Mouse (Mus musculus) intestine, postnatal 0 days (tissue): Measurements from ENCODE around the gene Epha2. TPM values are rescaled to one million over a fixed set of nuclear protein-coding genes. Genes with fewer than 3 reads are reported as not detected.

Source experiments
- ATAC-seq: fragments of 200-750 bp; cut with Nextera tagmentation; 2 replicates; pipeline ENCODE4 v1.8.0; 2017; ENCODE audit warnings: mild to moderate bottlenecking, moderate TSS enrichment, moderate library complexity
- H3K27ac ChIP-seq: fragments of 300-500 bp; sonication (generic); 2 replicates; pipeline ENCODE4 v1.5.1; 2014; ENCODE audit warnings: mild to moderate bottlenecking, low read depth, low read length, moderate library complexity
- H3K27me3 ChIP-seq: fragments of 300-500 bp; sonication (generic); replicated peaks from 2 replicates; pipeline ENCODE4 v1.6.1; 2014; ENCODE audit warnings: low read length, mixed read lengths; ENCODE audit not compliant: control insufficient read depth, insufficient read depth
- H3K36me3 ChIP-seq: fragments of 300-500 bp; sonication (generic); 2 replicates; pipeline ENCODE4 v1.6.1; 2014; ENCODE audit warnings: mild to moderate bottlenecking, moderate library complexity; ENCODE audit not compliant: control insufficient read depth, insufficient read depth
- H3K4me1 ChIP-seq: fragments of 300-500 bp; sonication (generic); replicated peaks from 2 replicates; pipeline ENCODE4 v1.6.1; 2014; ENCODE audit warnings: antibody characterized with exemption, low read length, mixed read lengths; ENCODE audit not compliant: control insufficient read depth, insufficient read depth
- H3K4me2 ChIP-seq: fragments of 300-500 bp; sonication (generic); replicated peaks from 2 replicates; pipeline ENCODE4 v1.6.1; 2014; ENCODE audit warnings: low read depth, mild to moderate bottlenecking, moderate library complexity
- H3K4me3 ChIP-seq: fragments of 300-500 bp; sonication (generic); 2 replicates; pipeline ENCODE4 v1.5.1; 2014; ENCODE audit warnings: low read depth, low read length
- H3K9ac ChIP-seq: fragments of 300-500 bp; sonication (generic); 2 replicates; pipeline ENCODE4 v1.6.1; 2014; ENCODE audit warnings: mild to moderate bottlenecking, low read depth, low read length
- H3K9me3 ChIP-seq: fragments of 300-500 bp; sonication (generic); 2 replicates; pipeline ENCODE4 v1.6.1; 2016; ENCODE audit warnings: mixed run types; ENCODE audit not compliant: control insufficient read depth
- CTCF ChIP-seq: sonication (generic); IDR thresholded peaks from 2 replicates; pipeline ENCODE4 v1.5.1; 2016; ENCODE audit warnings: low read depth, mild to moderate bottlenecking, control low read depth, antibody characterized with exemption, moderate library complexity
- WGBS: fragments of 180-500 bp; shearing (Covaris S2); extraction: QIAGEN DNeasy Blood & Tissue Kit; methylation state at CpG from one replicate; pipeline ENCODE4 v1.1.7; 2014; 5-methylcytosine and 5-hydroxymethylcytosine counted together
- polyA plus RNA-seq: library from polyadenylated mRNA; unstranded; fragments of >200 nt; fragmentation: Nextera tagmentation; extraction: Ambion mirVana; gene quantifications from 2 replicates; pipeline ENCODE4 v1.2.1, GENCODE M21; 2015

The Epha2 gene
- polyA plus RNA-seq, 1 experiment from 2014 or later: 5.6 TPM

- ATAC-seq: peak; percentile 46
- H3K36me3 ChIP-seq: no peaks in the 10 kb centered on the region
- no peaks in the 10 kb centered on the region for H3K27me3 ChIP-seq
- no peak overlapping the region for H3K4me3 ChIP-seq
- H3K4me2 ChIP-seq: no peak overlapping the region
- H3K27ac ChIP-seq: peak overlapping the region; percentile 80; the same call in 1 of the 2 replicates
- no peaks in the 10 kb centered on the region for H3K9me3 ChIP-seq
- 55% methylated on average over 8 of the region's 8 CpGs for WGBS
- H3K4me1 ChIP-seq: peaks cover 26% of the 10 kb centered on the region
- H3K9ac ChIP-seq: no peak overlapping the region
- TF ChIP-seq CTCF: no peak
Observed at GRCm38 (mm10) chr4:141277157-141277556, 23.9 kb upstream of the Epha2 start.

GRCm38 (mm10) chr4:141278154-141278553 is 22.9 kb upstream of the Epha2 start:
- H3K9ac ChIP-seq: peak overlapping the region; percentile 34
- WGBS: 26% methylated on average over 7 of the region's 7 CpGs
- H3K9me3 ChIP-seq: no peaks in the 10 kb centered on the region
- peak; percentile 50 for TF ChIP-seq CTCF
- H3K27me3 ChIP-seq: no peaks in the 10 kb centered on the region
- peaks cover 26% of the 10 kb centered on the region for H3K4me1 ChIP-seq
- H3K4me3 ChIP-seq: no peak overlapping the region
- H3K36me3 ChIP-seq: no peaks in the 10 kb centered on the region
- H3K4me2 ChIP-seq: no peak overlapping the region; the same call in 1 of the 2 replicates
- ATAC-seq: peak; percentile 14; the same call in 1 of the 2 replicates
- peak overlapping the region; percentile 80 for H3K27ac ChIP-seq

- Histone ChIP-seq H3K9ac (no peak overlapping the region), H3K9me3 (no peaks in the 10 kb centered on the region), H3K4me3 (no peak overlapping the region), H3K4me2 (no peak overlapping the region; the same call in 1 of the 2 replicates), H3K36me3 (no peaks in the 10 kb centered on the region), H3K27me3 (no peaks in the 10 kb centered on the region), H3K4me1 (peaks cover 29% of the 10 kb centered on the region), H3K27ac (no peak overlapping the region)
- no peak for ATAC-seq
- no peak for TF ChIP-seq CTCF
- WGBS: 55% methylated on average over 15 of the region's 15 CpGs
Observed at GRCm38 (mm10) chr4:141279327-141279726, 21.7 kb upstream of the Epha2 start.

- no peaks in the 10 kb centered on the region for H3K9me3 ChIP-seq
- no peaks in the 10 kb centered on the region for H3K27me3 ChIP-seq
- no peak overlapping the region for H3K27ac ChIP-seq
- peaks cover 29% of the 10 kb centered on the region for H3K4me1 ChIP-seq
- H3K36me3 ChIP-seq: no peaks in the 10 kb centered on the region
- ATAC-seq: no peak
- no peak overlapping the region for H3K9ac ChIP-seq
- TF ChIP-seq CTCF: no peak
- H3K4me3 ChIP-seq: no peak overlapping the region
- 93% methylated on average over 6 of the region's 6 CpGs for whole genome bisulfite sequencing
- no peak overlapping the region for H3K4me2 ChIP-seq
Observed at GRCm38 (mm10) chr4:141279783-141280182, 21.3 kb upstream of the Epha2 start.

- 81% methylated on average over 1 of the region's 1 CpGs for WGBS
- no peaks in the 10 kb centered on the region for H3K27me3 ChIP-seq
- no peaks in the 10 kb centered on the region for H3K9me3 ChIP-seq
- no peak for TF ChIP-seq CTCF
- H3K4me1 ChIP-seq: peaks cover 29% of the 10 kb centered on the region
- no peaks in the 10 kb centered on the region for H3K36me3 ChIP-seq
- ATAC-seq: no peak
- H3K4me3 ChIP-seq: no peak overlapping the region
- H3K27ac ChIP-seq: no peak overlapping the region
- no peak overlapping the region for H3K4me2 ChIP-seq
- H3K9ac ChIP-seq: no peak overlapping the region
Observed at GRCm38 (mm10) chr4:141280471-141280870, 20.6 kb upstream of the Epha2 start.

GRCm38 (mm10) chr4:141281153-141281552 is 19.9 kb upstream of the Epha2 start:
- peak; percentile 48 for ATAC-seq
- no peaks in the 10 kb centered on the region for H3K36me3 ChIP-seq
- peak overlapping the region; percentile 1; the same call in 1 of the 2 replicates for H3K27ac ChIP-seq
- TF ChIP-seq CTCF: no peak
- no peaks in the 10 kb centered on the region for H3K9me3 ChIP-seq
- H3K4me2 ChIP-seq: no peak overlapping the region
- no peak overlapping the region for H3K9ac ChIP-seq
- H3K4me3 ChIP-seq: no peak overlapping the region
- WGBS: 11% methylated on average over 6 of the region's 6 CpGs
- peaks cover 29% of the 10 kb centered on the region for H3K4me1 ChIP-seq
- no peaks in the 10 kb centered on the region for H3K27me3 ChIP-seq

- TF ChIP-seq CTCF: no peak
- whole genome bisulfite sequencing: 21% methylated on average over 1 of the region's 1 CpGs
Observed at GRCm38 (mm10) chr4:141281578-141281977, 19.5 kb upstream of the Epha2 start.

More at GRCm38 (mm10) chr4:141281578-141281977, 19.5 kb upstream of the Epha2 start:
- H3K27ac ChIP-seq: peak overlapping the region; percentile 1; the same call in 1 of the 2 replicates
- H3K4me3 ChIP-seq: no peak overlapping the region
- no peak overlapping the region for H3K4me2 ChIP-seq
- H3K36me3 ChIP-seq: no peaks in the 10 kb centered on the region
- no peaks in the 10 kb centered on the region for H3K27me3 ChIP-seq
- H3K4me1 ChIP-seq: peaks cover 30% of the 10 kb centered on the region
- ATAC-seq: peak; percentile 7; the same call in 1 of the 2 replicates
- H3K9me3 ChIP-seq: no peaks in the 10 kb centered on the region
- H3K9ac ChIP-seq: no peak overlapping the region
